Mouse (Mus musculus) lung, embryonic 16.5 days (tissue): ENCODE results near the gene Erg. TPM values are rescaled to one million over a fixed set of nuclear protein-coding genes. Genes with fewer than 3 reads are reported as not detected.

ENCODE experiments used
- ATAC-seq: fragments of 200-750 bp; cut with Nextera tagmentation; 2 replicates; pipeline ENCODE4 v1.8.0; 2017; ENCODE audit warnings: low read depth, mild to moderate bottlenecking, moderate library complexity
- H3K27ac ChIP-seq: fragments of 300-500 bp; sonication (generic); 2 replicates; pipeline ENCODE4 v1.5.1; 2014; ENCODE audit warnings: mild to moderate bottlenecking, control low read depth, low read length
- H3K27me3 ChIP-seq: fragments of 300-500 bp; sonication (generic); 2 replicates; pipeline ENCODE4 v1.6.1; 2014; ENCODE audit warnings: low read depth, low read length, mixed read lengths; ENCODE audit not compliant: control insufficient read depth, insufficient read depth
- H3K36me3 ChIP-seq: fragments of 300-500 bp; sonication (generic); 2 replicates; pipeline ENCODE4 v1.6.1; 2014; ENCODE audit warnings: low read length; ENCODE audit not compliant: control insufficient read depth, insufficient read depth
- H3K4me1 ChIP-seq: fragments of 300-500 bp; sonication (generic); replicated peaks from 2 replicates; pipeline ENCODE4 v1.6.1; 2014; ENCODE audit warnings: low read length, mixed read lengths; ENCODE audit not compliant: control insufficient read depth, insufficient read depth
- H3K4me2 ChIP-seq: fragments of 300-500 bp; sonication (generic); 2 replicates; pipeline ENCODE4 v1.6.1; 2014; ENCODE audit warnings: low read depth, low read length, control low read depth
- H3K4me3 ChIP-seq: fragments of 300-500 bp; sonication (generic); 2 replicates; pipeline ENCODE4 v1.5.1; 2014; ENCODE audit warnings: mild to moderate bottlenecking, low read length, control low read depth
- H3K9ac ChIP-seq: fragments of 300-500 bp; sonication (generic); 2 replicates; pipeline ENCODE4 v1.6.1; 2014; ENCODE audit warnings: low read length, control low read depth
- H3K9me3 ChIP-seq: fragments of 300-500 bp; sonication (generic); 2 replicates; pipeline ENCODE4 v1.6.1; 2016; ENCODE audit warnings: low read length; ENCODE audit not compliant: control insufficient read depth
- whole genome bisulfite sequencing: fragments of 180-500 bp; shearing (Covaris S2); extraction: QIAGEN DNeasy Blood & Tissue Kit; methylation state at CpG from one replicate; pipeline ENCODE4 v1.1.7; 2014; 5-methylcytosine and 5-hydroxymethylcytosine counted together
- polyA plus RNA-seq: library from polyadenylated mRNA; unstranded; fragments of >200 nt; fragmentation: Nextera tagmentation; extraction: Ambion mirVana; gene quantifications from 2 replicates; pipeline ENCODE4 v1.2.1, GENCODE M21; 2015

Gene Erg
- polyA plus RNA-seq, 1 experiment from 2014 or later: 11.7 TPM

DNA sequence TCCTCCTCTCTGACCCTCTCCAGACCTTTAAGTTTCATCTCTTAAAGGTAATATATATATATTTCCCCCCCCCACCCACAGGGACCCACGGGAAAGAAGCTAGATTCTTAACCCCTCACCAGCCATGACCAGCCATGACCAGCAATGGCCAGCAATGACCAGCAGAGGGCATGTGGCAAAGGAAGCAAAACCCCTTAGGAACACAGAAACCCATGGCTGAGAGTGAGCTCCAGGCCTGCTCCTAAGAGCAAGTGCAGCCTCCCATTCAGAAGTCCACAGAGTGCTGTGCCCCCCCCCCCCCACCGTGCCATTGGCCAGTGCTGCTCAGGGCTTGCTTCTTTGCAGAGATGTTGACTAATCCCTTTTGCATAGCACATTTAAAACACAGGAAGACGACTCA is 235.9 kb downstream of the Erg start:
- no peaks in the 10 kb centered on the region for H3K36me3 ChIP-seq
- no peak overlapping the region for H3K4me3 ChIP-seq
- peaks cover 21% of the 10 kb centered on the region for H3K4me1 ChIP-seq
- 26% methylated on average over 3 of the region's 3 CpGs for WGBS
- no peak overlapping the region for H3K9ac ChIP-seq
- H3K27me3 ChIP-seq: no peaks in the 10 kb centered on the region
- no peak overlapping the region for H3K4me2 ChIP-seq
- no peaks in the 10 kb centered on the region for H3K9me3 ChIP-seq
- no peak for ATAC-seq
- H3K27ac ChIP-seq: no peak overlapping the region

DNA sequence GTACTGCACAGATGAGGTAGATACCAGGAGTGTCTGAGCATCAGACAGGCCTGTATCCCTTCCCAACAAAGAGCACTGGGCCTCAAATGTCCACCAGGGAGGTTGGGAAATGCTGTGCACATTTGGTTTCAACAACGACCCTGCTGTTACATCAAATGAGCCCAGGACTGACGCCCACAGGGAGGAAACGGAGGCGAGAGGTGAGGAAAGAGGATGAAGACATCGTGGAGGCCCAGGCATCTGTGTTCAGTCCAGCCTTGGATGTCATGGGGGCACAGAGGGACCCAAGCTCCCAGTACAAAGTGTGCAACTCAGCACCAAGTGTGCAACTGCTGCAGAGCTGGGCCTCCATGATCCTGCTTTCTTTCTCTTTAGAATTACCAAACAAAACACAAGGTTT is 236.6 kb downstream of the Erg start:
- H3K9ac ChIP-seq: no peak overlapping the region
- ATAC-seq: no peak
- no peak overlapping the region for H3K4me3 ChIP-seq
- H3K4me1 ChIP-seq: peaks cover 21% of the 10 kb centered on the region
- WGBS: 54% methylated on average over 5 of the region's 5 CpGs
- no peaks in the 10 kb centered on the region for H3K27me3 ChIP-seq
- no peaks in the 10 kb centered on the region for H3K9me3 ChIP-seq
- no peak overlapping the region for H3K4me2 ChIP-seq
- no peaks in the 10 kb centered on the region for H3K36me3 ChIP-seq
- no peak overlapping the region for H3K27ac ChIP-seq

DNA sequence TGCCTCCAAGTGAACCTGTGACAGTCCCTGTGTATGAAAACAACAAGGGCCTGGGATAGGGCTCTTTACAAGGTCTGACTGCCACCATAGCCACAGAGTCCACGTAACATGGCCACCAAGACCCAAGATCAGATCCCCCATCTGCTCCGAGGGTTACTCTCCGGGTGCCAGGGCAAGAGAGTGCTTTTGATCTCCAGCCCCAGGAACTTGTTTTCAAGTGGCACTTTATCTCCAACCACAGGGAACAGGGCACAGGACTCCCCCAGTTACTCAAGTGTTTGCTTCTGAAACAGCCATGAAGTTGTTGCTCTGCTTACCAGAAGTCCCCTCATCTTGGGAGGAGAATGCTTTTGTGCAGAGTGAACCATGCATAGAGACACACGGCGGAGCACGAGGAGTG is 237.0 kb downstream of the Erg start:
- Histone ChIP-seq H3K9me3 (no peaks in the 10 kb centered on the region), H3K4me1 (peaks cover 21% of the 10 kb centered on the region), H3K27me3 (no peaks in the 10 kb centered on the region), H3K4me3 (no peak overlapping the region), H3K4me2 (no peak overlapping the region), H3K27ac (no peak overlapping the region), H3K9ac (no peak overlapping the region), H3K36me3 (no peaks in the 10 kb centered on the region)
- 54% methylated on average over 6 of the region's 6 CpGs for WGBS
- ATAC-seq: no peak

DNA sequence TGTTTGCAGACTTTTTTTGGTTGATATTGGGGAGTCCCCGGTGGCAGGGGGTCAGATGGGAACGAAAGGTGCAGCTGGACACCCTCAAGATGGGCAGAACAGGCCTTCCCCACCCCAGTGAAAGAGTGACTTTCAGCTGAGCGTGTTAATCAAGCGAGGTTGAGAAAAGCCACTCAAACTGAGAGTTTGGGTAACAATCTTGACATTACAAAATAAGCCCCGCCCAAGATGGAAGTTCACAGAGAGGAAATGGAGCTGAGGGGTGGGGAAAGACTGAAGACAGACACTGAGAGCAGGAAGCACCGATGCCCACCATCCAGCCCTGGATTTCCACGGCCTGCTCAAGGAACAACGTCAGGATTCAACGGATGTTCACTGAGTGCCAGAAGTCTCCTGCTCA is 237.8 kb downstream of the Erg start:
- 73% methylated on average over 9 of the region's 9 CpGs for WGBS
- Histone ChIP-seq H3K27me3 (no peaks in the 10 kb centered on the region), H3K9me3 (no peaks in the 10 kb centered on the region), H3K4me3 (no peak overlapping the region), H3K4me2 (no peak overlapping the region), H3K9ac (no peak overlapping the region), H3K27ac (no peak overlapping the region), H3K36me3 (no peaks in the 10 kb centered on the region), H3K4me1 (peaks cover 21% of the 10 kb centered on the region)
- ATAC-seq: no peak

DNA sequence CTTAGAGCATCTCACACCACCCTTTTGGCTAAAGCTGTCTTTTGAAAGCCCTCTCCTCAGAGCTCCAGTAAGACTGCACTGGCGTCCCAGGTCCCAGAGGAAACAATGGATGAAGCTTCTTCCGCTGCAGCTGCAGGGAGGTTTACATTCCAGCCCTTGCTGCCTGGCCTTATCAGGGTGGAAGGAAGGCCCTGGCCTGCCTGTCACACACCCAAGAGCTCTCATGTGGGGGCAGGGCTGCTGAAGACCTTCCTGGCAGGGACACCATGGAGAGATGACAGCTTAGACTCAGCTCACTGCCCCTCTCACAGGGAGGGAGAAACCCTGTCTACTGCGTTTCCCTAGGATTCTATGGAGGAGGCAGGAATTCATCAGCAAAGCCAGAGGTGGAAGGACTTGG is 239.2 kb downstream of the Erg start:
- H3K4me2 ChIP-seq: no peak overlapping the region; the same call in 1 of the 2 replicates
- peak; percentile 84 for ATAC-seq
- H3K36me3 ChIP-seq: no peaks in the 10 kb centered on the region
- 8% methylated on average over 3 of the region's 3 CpGs for WGBS
- no peak overlapping the region for H3K9ac ChIP-seq
- peaks cover 21% of the 10 kb centered on the region for H3K4me1 ChIP-seq
- no peak overlapping the region for H3K4me3 ChIP-seq
- H3K27ac ChIP-seq: peak overlapping the region; percentile 71
- H3K9me3 ChIP-seq: no peaks in the 10 kb centered on the region
- H3K27me3 ChIP-seq: no peaks in the 10 kb centered on the region

DNA sequence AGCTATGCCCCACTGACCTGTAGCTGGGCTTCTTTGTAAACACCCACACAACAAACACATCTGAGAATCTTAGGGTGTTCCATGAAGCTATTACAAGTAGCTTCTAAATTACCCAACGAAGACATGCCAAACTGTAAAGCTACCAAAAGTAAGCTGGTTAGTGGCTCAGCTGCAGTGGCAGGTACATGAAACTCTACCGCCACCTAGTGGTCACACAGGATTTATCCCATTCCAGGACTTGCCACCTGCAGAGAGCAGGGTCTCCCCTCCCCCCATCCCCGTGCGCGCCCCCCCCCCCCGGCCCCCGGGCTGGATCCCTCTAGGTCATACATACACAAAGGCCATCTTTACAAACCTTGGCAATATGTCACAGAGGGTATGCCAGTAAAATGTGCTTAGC is 240.5 kb downstream of the Erg start:
- no peak for ATAC-seq
- Histone ChIP-seq H3K36me3 (no peaks in the 10 kb centered on the region), H3K4me3 (no peak overlapping the region), H3K9ac (no peak overlapping the region), H3K4me1 (peaks cover 25% of the 10 kb centered on the region), H3K4me2 (no peak overlapping the region), H3K27me3 (no peaks in the 10 kb centered on the region), H3K9me3 (no peaks in the 10 kb centered on the region), H3K27ac (no peak overlapping the region)
- 3% methylated on average over 5 of the region's 7 CpGs for WGBS

DNA sequence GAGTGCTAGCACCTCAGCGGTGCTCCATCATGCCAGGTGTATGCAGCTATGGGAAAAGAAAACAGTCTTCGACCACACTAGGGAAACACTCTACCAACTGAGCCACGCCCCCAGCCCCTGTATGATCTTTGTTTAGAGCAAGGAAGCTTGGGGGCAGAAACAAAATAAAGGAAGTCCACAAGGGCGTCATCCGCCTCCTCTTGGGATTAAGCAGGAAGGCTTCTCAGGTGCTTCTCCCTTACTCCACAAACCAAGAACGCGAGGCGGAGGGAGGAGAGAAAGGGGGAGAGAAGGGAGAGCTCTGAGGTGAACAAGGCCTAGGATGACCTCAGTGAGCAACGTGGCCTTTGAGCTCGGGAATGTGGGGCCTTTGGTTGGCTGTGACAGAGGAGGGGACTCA is 241.4 kb downstream of the Erg start:
- WGBS: 53% methylated on average over 10 of the region's 10 CpGs
- peaks cover 25% of the 10 kb centered on the region for H3K4me1 ChIP-seq

DNA sequence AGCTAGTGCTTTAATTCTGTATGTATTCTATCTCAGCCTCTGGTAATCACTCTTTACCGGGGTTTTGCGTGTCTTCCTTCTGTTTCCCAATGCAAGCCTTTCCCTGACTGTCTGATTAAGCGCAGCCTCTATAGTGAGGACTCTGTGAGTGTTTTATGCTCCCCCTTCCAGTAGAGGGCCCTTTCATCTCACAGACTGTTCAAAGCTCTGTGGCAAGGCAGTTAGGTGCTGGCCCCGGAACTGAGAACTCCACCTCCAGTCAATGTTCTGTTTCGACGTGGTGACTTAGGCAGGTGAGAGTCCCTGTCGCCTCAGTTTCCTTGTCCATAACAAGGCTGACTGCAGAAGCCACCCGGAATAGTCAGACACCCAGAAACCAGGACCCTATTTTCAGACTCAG is 244.4 kb downstream of the Erg start:
- Histone ChIP-seq H3K4me3 (no peak overlapping the region), H3K9ac (no peak overlapping the region), H3K9me3 (no peaks in the 10 kb centered on the region), H3K27ac (no peak overlapping the region), H3K4me2 (no peak overlapping the region), H3K4me1 (peaks cover 8% of the 10 kb centered on the region), H3K27me3 (no peaks in the 10 kb centered on the region), H3K36me3 (no peaks in the 10 kb centered on the region)
- ATAC-seq: peak; percentile 28; the same call in 1 of the 2 replicates
- 61% methylated on average over 8 of the region's 8 CpGs for WGBS

More for the DNA sequence above, 241.4 kb downstream of the Erg start:
- ATAC-seq: no peak
- Histone ChIP-seq H3K9ac (no peak overlapping the region), H3K27me3 (no peaks in the 10 kb centered on the region), H3K4me3 (no peak overlapping the region), H3K36me3 (no peaks in the 10 kb centered on the region), H3K4me2 (no peak overlapping the region), H3K27ac (no peak overlapping the region), H3K9me3 (no peaks in the 10 kb centered on the region)

DNA sequence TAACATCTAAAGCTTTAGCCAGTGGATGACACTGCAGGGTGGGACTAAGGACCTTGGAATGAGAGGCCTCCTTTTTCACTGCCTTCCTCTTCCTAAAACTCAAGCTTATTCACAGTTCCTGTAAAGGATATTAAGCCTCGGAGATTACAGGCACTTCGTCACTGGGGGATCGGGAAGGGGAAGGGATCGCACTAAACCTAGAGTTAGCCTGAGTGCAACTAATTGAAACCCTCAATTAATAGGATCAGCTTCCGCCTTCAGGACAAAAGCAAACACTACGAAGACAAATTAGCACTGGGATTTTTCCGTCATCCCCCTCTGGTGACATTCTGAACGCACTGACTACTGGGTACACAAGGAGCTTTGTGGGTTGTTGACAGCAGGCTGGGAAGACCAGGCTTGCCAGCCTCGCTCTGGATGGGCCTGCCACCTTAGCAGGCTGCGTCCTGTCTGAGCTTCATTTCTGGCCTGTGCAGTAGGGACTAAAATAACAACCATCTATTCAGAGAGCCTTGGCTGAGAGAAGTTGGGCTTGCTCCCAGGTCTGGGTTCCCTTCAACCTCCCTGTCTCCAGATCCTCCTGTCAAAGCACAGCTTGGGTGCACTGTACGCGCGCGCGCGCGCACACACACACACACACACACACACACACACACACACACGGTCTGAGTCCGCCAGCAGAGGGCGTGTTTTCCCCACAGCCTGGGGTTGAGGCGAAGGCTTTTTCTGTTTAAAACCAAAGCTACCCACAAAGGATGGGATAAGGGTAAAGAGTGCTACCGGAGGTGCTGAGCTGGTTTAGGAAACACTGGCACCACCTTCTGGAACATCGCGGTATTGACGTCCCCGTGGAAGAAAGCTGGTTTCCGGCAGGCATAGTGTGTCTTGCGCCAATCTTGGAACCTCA is 245.3 kb downstream of the Erg start:
- H3K9ac ChIP-seq: peak overlapping the region; percentile 38; the same call in 1 of the 2 replicates
- peak overlapping the region; percentile 29; the same call in 1 of the 2 replicates for H3K4me2 ChIP-seq
- no peak overlapping the region for H3K4me3 ChIP-seq
- no peaks in the 10 kb centered on the region for H3K9me3 ChIP-seq
- H3K27me3 ChIP-seq: no peaks in the 10 kb centered on the region
- WGBS: 22% methylated on average over 28 of the region's 28 CpGs
- no peaks in the 10 kb centered on the region for H3K36me3 ChIP-seq
- peak; percentile 89 for ATAC-seq
- H3K27ac ChIP-seq: 0 out of 2 replicates have a peak overlapping the region, but pooled peaks have one; percentile 11
- peaks cover 3% of the 10 kb centered on the region; the same call in 1 of the 2 replicates for H3K4me1 ChIP-seq
